Mouse (Mus musculus): Measurements from ENCODE around the gene Rplp2.
"Not testable (repeated sequence)": the region's sequence is repeated elsewhere in the genome, so short reads cannot be mapped to it uniquely, and the experiment has no call there.

The Rplp2 gene

GRCm38 (mm10) chr7:141447110-141447991 lies at the start of gene Rplp2:
Rplp2 (plus strand) TSS chr7:141447370.
- peak; percentile 94 for DNase-seq (ENCODE audit: low spot score in 2 of 2)

- peak; percentile 36 to 57 for DNase-seq (ENCODE audit: low spot score in 2 of 2)
Observed at GRCm38 (mm10) chr7:141403305-141403704, 43.9 kb upstream of the Rplp2 start.

GRCm38 (mm10) chr7:141405466-141405865 lies 41.7 kb upstream of the Rplp2 start:
- no peak for DNase-seq (ENCODE audit: low spot score in 2 of 2)

GRCm38 (mm10) chr7:141407670-141408069 lies 39.5 kb upstream of the Rplp2 start:
- not testable (repeated sequence) for DNase-seq (ENCODE audit: low spot score in 2 of 2)

GRCm38 (mm10) chr7:141408833-141409232 lies 38.3 kb upstream of the Rplp2 start:
- DNase-seq (ENCODE audit: low spot score in 2 of 2), result peak; percentile 71 to 81

GRCm38 (mm10) chr7:141410631-141411030 lies 36.5 kb upstream of the Rplp2 start:
- no peak for DNase-seq (ENCODE audit: low spot score in 2 of 2)

GRCm38 (mm10) chr7:141411667-141412066 lies 35.5 kb upstream of the Rplp2 start:
- DNase-seq (ENCODE audit: low spot score in 2 of 2), result no peak

GRCm38 (mm10) chr7:141413331-141413730 lies 33.8 kb upstream of the Rplp2 start:
- DNase-seq (ENCODE audit: low spot score in 2 of 2), result no peak

GRCm38 (mm10) chr7:141413809-141414584 lies 33.2 kb upstream of the Rplp2 start, which contains the start of gene Gatd1:
Gatd1 (minus strand) TSS chr7:141414136.
- peak; percentile 99 for DNase-seq (ENCODE audit: low spot score in 2 of 2)

GRCm38 (mm10) chr7:141416144-141416841 lies 30.9 kb upstream of the Rplp2 start:
- no peak for DNase-seq (ENCODE audit: low spot score in 2 of 2)

- no peak for DNase-seq (ENCODE audit: low spot score in 2 of 2)
Observed at GRCm38 (mm10) chr7:141417731-141418681, 29.2 kb upstream of the Rplp2 start.

- DNase-seq (ENCODE audit: low spot score in 2 of 2), result no peak
Observed at GRCm38 (mm10) chr7:141418970-141419369, 28.2 kb upstream of the Rplp2 start.

- DNase-seq (ENCODE audit: low spot score in 2 of 2), result no peak
Observed at GRCm38 (mm10) chr7:141420030-141420702, 27.0 kb upstream of the Rplp2 start.

- DNase-seq (ENCODE audit: low spot score in 2 of 2), result no peak
Observed at GRCm38 (mm10) chr7:141423811-141424210, 23.4 kb upstream of the Rplp2 start.

GRCm38 (mm10) chr7:141426948-141427730 lies 20.0 kb upstream of the Rplp2 start:
- no peak for DNase-seq (ENCODE audit: low spot score in 2 of 2)

GRCm38 (mm10) chr7:141428701-141429100 lies 18.5 kb upstream of the Rplp2 start:
- DNase-seq (ENCODE audit: low spot score in 2 of 2), result no peak

GRCm38 (mm10) chr7:141429310-141429709 lies 17.9 kb upstream of the Rplp2 start, which contains the start of gene Cend1:
Cend1 (minus strand) TSS chr7:141429491.
- DNase-seq (ENCODE audit: low spot score in 2 of 2), result no peak

GRCm38 (mm10) chr7:141429840-141430584 lies 17.2 kb upstream of the Rplp2 start:
- no peak for DNase-seq (ENCODE audit: low spot score in 2 of 2)

All from natural killer cell, adult 2 months (primary cell).